Mouse (Mus musculus) forebrain, embryonic 11.5 days (tissue): Measurements from ENCODE around the gene Grn. TPM values are rescaled to one million over a fixed set of nuclear protein-coding genes. Genes with fewer than 3 reads are reported as not detected.

Experiments
- ATAC-seq: fragments of 200-750 bp; cut with Nextera tagmentation; replicated peaks from 2 replicates; pipeline ENCODE4 v1.8.0; 2017; ENCODE audit warnings: moderate TSS enrichment; ENCODE audit not compliant: low FRiP score
- DNase-seq: peaks from one replicate; pipeline ENCODE4 v3.0.0-alpha.2; 2017; ENCODE audit warnings: low spot score
- H3K27ac ChIP-seq: fragments of 300-500 bp; sonication (generic); 2 replicates; pipeline ENCODE4 v1.5.1; 2014; ENCODE audit warnings: low read depth, low read length
- H3K27me3 ChIP-seq: fragments of 300-500 bp; sonication (generic); 2 replicates; pipeline ENCODE4 v1.6.1; 2014; ENCODE audit warnings: mild to moderate bottlenecking, low read length, mixed read lengths; ENCODE audit not compliant: control insufficient read depth, insufficient read depth
- H3K36me3 ChIP-seq: fragments of 300-500 bp; sonication (generic); 2 replicates; pipeline ENCODE4 v1.6.1; 2014; ENCODE audit warnings: mild to moderate bottlenecking, low read length, moderate library complexity, mixed read lengths; ENCODE audit not compliant: control insufficient read depth, insufficient read depth
- H3K4me1 ChIP-seq: fragments of 300-500 bp; sonication (generic); replicated peaks from 2 replicates; pipeline ENCODE4 v1.6.1; 2014; ENCODE audit warnings: low read length, mixed read lengths; ENCODE audit not compliant: control insufficient read depth, insufficient read depth
- H3K4me2 ChIP-seq: fragments of 300-500 bp; sonication (generic); 2 replicates; pipeline ENCODE4 v1.6.1; 2014; ENCODE audit warnings: low read depth, mild to moderate bottlenecking, low read length, moderate library complexity, mixed read lengths; ENCODE audit not compliant: severe bottlenecking
- H3K4me3 ChIP-seq: fragments of 300-500 bp; sonication (generic); 2 replicates; pipeline ENCODE4 v1.5.1; 2014; ENCODE audit warnings: low read depth, low read length
- H3K9ac ChIP-seq: fragments of 300-500 bp; sonication (generic); 2 replicates; pipeline ENCODE4 v1.6.1; 2014; ENCODE audit warnings: low read length
- H3K9me3 ChIP-seq: fragments of 300-500 bp; sonication (generic); 2 replicates; pipeline ENCODE4 v1.6.1; 2016; ENCODE audit warnings: low read length, mixed read lengths; ENCODE audit not compliant: control insufficient read depth
- whole genome bisulfite sequencing: fragments of 180-500 bp; shearing (Covaris S2); extraction: QIAGEN DNeasy Blood & Tissue Kit; methylation state at CpG from one replicate; pipeline ENCODE4 v1.1.7; 2014; 5-methylcytosine and 5-hydroxymethylcytosine counted together
- microRNA-seq: library from miRNA; unstranded; fragments of <30 nt; microRNA quantifications from one replicate; pipeline ENCODE4, GENCODE M21; 2016; ENCODE audit not compliant: insufficient number of aligned reads
- polyA plus RNA-seq: library from polyadenylated mRNA; unstranded; fragments of >200 nt; fragmentation: Nextera tagmentation; extraction: Ambion mirVana; gene quantifications from 2 replicates; pipeline ENCODE4 v1.2.1, GENCODE M21; 2014

Grn gene
- polyA plus RNA-seq, 1 experiment from 2014 or later: 65.7 TPM

- H3K4me2 ChIP-seq: no peak overlapping the region
- H3K27me3 ChIP-seq: no peaks in the 10 kb centered on the region
- no peak for ATAC-seq
- no peaks in the 10 kb centered on the region for H3K4me1 ChIP-seq
- WGBS: 96% methylated on average over 15 of the region's 15 CpGs
- H3K36me3 ChIP-seq: peaks cover 14% of the 10 kb centered on the region; the same call in 1 of the 2 replicates
- H3K4me3 ChIP-seq: no peak overlapping the region
- no peak for DNase-seq
- H3K9ac ChIP-seq: no peak overlapping the region
- no peaks in the 10 kb centered on the region for H3K9me3 ChIP-seq
- no peak overlapping the region for H3K27ac ChIP-seq
Measured at GRCm38 (mm10) chr11:102480111-102480510, 50.0 kb downstream of the Grn start.

- no peak overlapping the region for H3K4me2 ChIP-seq
- no peak for DNase-seq
- H3K9ac ChIP-seq: no peak overlapping the region
- WGBS: 82% methylated on average over 4 of the region's 4 CpGs
- H3K27me3 ChIP-seq: no peaks in the 10 kb centered on the region
- no peaks in the 10 kb centered on the region for H3K9me3 ChIP-seq
- H3K4me3 ChIP-seq: no peak overlapping the region
- H3K4me1 ChIP-seq: no peaks in the 10 kb centered on the region
- H3K36me3 ChIP-seq: peaks cover 14% of the 10 kb centered on the region; the same call in 1 of the 2 replicates
- no peak for ATAC-seq
- no peak overlapping the region for H3K27ac ChIP-seq
Measured at GRCm38 (mm10) chr11:102480897-102481296, 50.8 kb downstream of the Grn start.

DNA sequence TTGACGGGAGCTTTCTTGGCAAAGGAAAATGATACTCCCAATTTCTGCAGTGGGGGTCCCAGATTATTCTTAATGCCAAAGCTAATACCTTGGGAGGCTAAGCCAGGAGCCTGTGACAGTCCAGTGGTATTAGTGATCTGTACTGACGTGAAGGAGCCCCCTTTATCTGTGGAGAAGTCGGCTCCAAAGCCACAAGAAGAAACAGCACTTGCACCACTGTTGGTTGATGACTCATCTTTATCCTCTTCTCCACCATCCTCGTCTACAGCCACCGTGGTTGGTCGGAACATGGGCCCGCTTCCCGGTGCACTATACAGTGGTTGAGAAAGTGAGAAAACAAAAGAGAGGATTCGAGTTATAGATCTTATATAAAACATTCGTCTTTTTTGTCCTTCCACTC lies 51.7 kb downstream of the Grn start:
- Histone ChIP-seq H3K4me2 (no peak overlapping the region), H3K36me3 (peaks cover 14% of the 10 kb centered on the region; the same call in 1 of the 2 replicates), H3K27me3 (no peaks in the 10 kb centered on the region), H3K4me1 (no peaks in the 10 kb centered on the region), H3K27ac (no peak overlapping the region), H3K4me3 (no peak overlapping the region), H3K9ac (no peak overlapping the region), H3K9me3 (no peaks in the 10 kb centered on the region)
- DNase-seq: no peak
- ATAC-seq: no peak
- WGBS: 92% methylated on average over 10 of the region's 10 CpGs

Small RNA genes lying within 50 kb of the gene (microRNA-seq; reads per million reads assigned to microRNA genes)
- gene Mir6930: not detected

Other genes starting within 250 kb of the Grn start
- gene Lsm12, start 245.0 kb upstream of the Grn start, polyA plus RNA-seq: 73.2 and 78.7 TPM in 2 replicates
- gene G6pc3, start 240.7 kb upstream of the Grn start, polyA plus RNA-seq: 30.6 and 32.2 TPM in 2 replicates
- 35.0 and 36.8 TPM in 2 replicates for gene Hdac5, start 200.1 kb upstream of the Grn start, polyA plus RNA-seq
- 23.5 and 26.6 TPM in 2 replicates for gene BC030867, start 181.4 kb upstream of the Grn start, polyA plus RNA-seq
- not detected in 2 replicates for gene Asb16, start 161.6 kb upstream of the Grn start, polyA plus RNA-seq
- gene Tmub2, start 145.4 kb upstream of the Grn start, polyA plus RNA-seq: 50.0 and 58.5 TPM in 2 replicates
- gene Atxn7l3, start 133.7 kb upstream of the Grn start, polyA plus RNA-seq: 20.8 and 21.7 TPM in 2 replicates
- gene Ubtf, start 110.6 kb upstream of the Grn start, polyA plus RNA-seq: 109 and 111 TPM in 2 replicates
- 33.8 and 36.8 TPM in 2 replicates for gene Slc4a1, start 64.1 kb upstream of the Grn start, polyA plus RNA-seq
- 33.1 and 35.4 TPM in 2 replicates for gene Rundc3a, start 36.9 kb upstream of the Grn start, polyA plus RNA-seq
- gene Slc25a39, start 22.4 kb upstream of the Grn start, polyA plus RNA-seq: 196 and 214 TPM in 2 replicates
- gene Fam171a2, start 17.4 kb downstream of the Grn start, polyA plus RNA-seq: 11.0 and 11.2 TPM in 2 replicates
- 5.0 and 7.4 TPM in 2 replicates for gene Itga2b, start 39.8 kb downstream of the Grn start, polyA plus RNA-seq
- 52.4 and 54.5 TPM in 2 replicates for gene Gpatch8, start 126.1 kb downstream of the Grn start, polyA plus RNA-seq
- gene Gm11627, start 149.1 kb downstream of the Grn start, polyA plus RNA-seq: 12.7 and 13.8 TPM in 2 replicates
- gene Fzd2, start 174.1 kb downstream of the Grn start, polyA plus RNA-seq: 45.2 and 46.3 TPM in 2 replicates
- 0.15 and 0.24 TPM in 2 replicates for gene Meioc, start 233.4 kb downstream of the Grn start, polyA plus RNA-seq